Mouse (Mus musculus): ENCODE results near the gene Cnn3.

Gene Cnn3

GRCm38 (mm10) chr3:121449527-121449926 lies 23.2 kb downstream of the Cnn3 start:
- DNase-seq (ENCODE audit: low read depth, low spot score), result no peak

GRCm38 (mm10) chr3:121451404-121451803 lies 25.1 kb downstream of the Cnn3 start:
- no peak for DNase-seq (ENCODE audit: low read depth, low spot score)

GRCm38 (mm10) chr3:121458545-121459492 lies 32.5 kb downstream of the Cnn3 start:
- DNase-seq (ENCODE audit: low read depth, low spot score), result no peak

GRCm38 (mm10) chr3:121460473-121461193 lies 34.3 kb downstream of the Cnn3 start:
- no peak for DNase-seq (ENCODE audit: low read depth, low spot score)

GRCm38 (mm10) chr3:121461477-121461876 lies 35.2 kb downstream of the Cnn3 start:
- DNase-seq (ENCODE audit: low read depth, low spot score), result no peak

- no peak for DNase-seq (ENCODE audit: low read depth, low spot score)
Observed at GRCm38 (mm10) chr3:121462782-121463181, 36.5 kb downstream of the Cnn3 start.

- DNase-seq (ENCODE audit: low read depth, low spot score), result no peak
Observed at GRCm38 (mm10) chr3:121464733-121465305, 38.5 kb downstream of the Cnn3 start.

GRCm38 (mm10) chr3:121465795-121466194 lies 39.5 kb downstream of the Cnn3 start:
- DNase-seq (ENCODE audit: low read depth, low spot score), result no peak

- no peak for DNase-seq (ENCODE audit: low read depth, low spot score)
Observed at GRCm38 (mm10) chr3:121467094-121467552, 40.8 kb downstream of the Cnn3 start.

GRCm38 (mm10) chr3:121468136-121468535 lies 41.8 kb downstream of the Cnn3 start:
- DNase-seq (ENCODE audit: low read depth, low spot score), result no peak

- DNase-seq (ENCODE audit: low read depth, low spot score), result no peak
Observed at GRCm38 (mm10) chr3:121469185-121469975, 43.1 kb downstream of the Cnn3 start.

- no peak for DNase-seq (ENCODE audit: low read depth, low spot score)
Observed at GRCm38 (mm10) chr3:121471703-121472102, 45.4 kb downstream of the Cnn3 start.

- DNase-seq (ENCODE audit: low read depth, low spot score), result no peak
Observed at GRCm38 (mm10) chr3:121474738-121475137, 48.4 kb downstream of the Cnn3 start.

GRCm38 (mm10) chr3:121480030-121480960 lies 54.0 kb downstream of the Cnn3 start:
- DNase-seq (ENCODE audit: low read depth, low spot score), result no peak

GRCm38 (mm10) chr3:121480961-121481436 lies 54.7 kb downstream of the Cnn3 start:
- no peak for DNase-seq (ENCODE audit: low read depth, low spot score)

- no peak for DNase-seq (ENCODE audit: low read depth, low spot score)
Observed at GRCm38 (mm10) chr3:121481564-121481963, 55.3 kb downstream of the Cnn3 start.

GRCm38 (mm10) chr3:121483266-121484161 lies 57.2 kb downstream of the Cnn3 start:
- no peak for DNase-seq (ENCODE audit: low read depth, low spot score)

- no peak for DNase-seq (ENCODE audit: low read depth, low spot score)
Observed at GRCm38 (mm10) chr3:121485201-121485600, 58.9 kb downstream of the Cnn3 start.

Data from WW6 (cell line).